In genomic region chr17:73803521-73804184, GRCm38 (mm10) we compare ENCODE assay signal across 9 mouse cellular contexts. TPM values are rescaled to one million over a fixed set of nuclear protein-coding genes. Genes with fewer than 3 reads are reported as not detected.
DNase-seq lines count a peak whose midpoint lies in the region; ATAC-seq and TF ChIP-seq lines count a peak whose summit lies in the region.
"Had no signal": no experiment of that assay in that cellular context is flagged by ENCODE, and none has a peak within 500 bp of the region (broad histone marks: within the 10 kb centered on the region; RNA-seq: fewer than 3 reads in every experiment).

Gene Ehd3 (plus strand): TSS chr17:73804134.

- TF ChIP-seq RAD21 in CH12.LX (IDR thresholded peaks at IDR 0.05; ENCODE audit: low read depth, low read length) = peak; percentile 31

- TF ChIP-seq EP300 in CH12.LX (IDR thresholded peaks at IDR 0.05; ENCODE audit: low read length) = no peak

- ATAC-seq in heart, embryonic 12.5 days (ENCODE audit: insufficient number of reproducible peaks, low FRiP score) = no peak
- no peak for ATAC-seq in neural tube, embryonic 15.5 days (ENCODE audit: low FRiP score)

- in situ Hi-C loops in CH12.LX (cut with MboI; ENCODE audit: low pct_ligation_motif_present, low pct_unique_long_range_greater_than_20kb, low sequenced_read_pairs) = no loop called here

- H3K27ac ChIP-seq in heart, embryonic 12.5 days (ENCODE audit: poor library complexity, severe bottlenecking) = 0 out of 2 replicates have a peak within 1 kb of the TSS, but pooled peaks have one; percentile 14
- no peak within 1 kb of the TSS for H3K27ac ChIP-seq in CH12.LX (ENCODE audit: insufficient read depth, low read depth)
- peak within 1 kb of the TSS; percentile 80 for H3K27ac ChIP-seq in forebrain, embryonic 10.5 days
- peak within 1 kb of the TSS; percentile 91 for H3K27ac ChIP-seq in neural tube, embryonic 15.5 days (replicated peaks)

- DNase-seq in heart, adult 9 months (ENCODE audit: low spot score in 2 of 2) = no peak
- no peak for DNase-seq in CH12.LX (ENCODE audit: extremely low read depth)
- no peak for DNase-seq in forebrain, embryonic 10.5 days (ENCODE audit: extremely low spot score, low spot score)
- DNase-seq in left cerebral cortex, postnatal 14 days (ENCODE audit: low spot score in 2 of 2) = no peak
- no peak for DNase-seq in urinary bladder, adult 18-20 months (ENCODE audit: low spot score in 2 of 2)
- DNase-seq in embryo, embryonic 10 days (ENCODE audit: low spot score) = no peak

- peak within 1 kb of the TSS; percentile 70 for H3K9ac ChIP-seq in heart, embryonic 12.5 days
- H3K9ac ChIP-seq in CH12.LX (ENCODE audit: insufficient read depth, low read depth) = peak within 1 kb of the TSS; percentile 18; the same call in 1 of the 2 replicates
- H3K9ac ChIP-seq in neural tube, embryonic 15.5 days (replicated peaks) = peak within 1 kb of the TSS; percentile 75

- dilution Hi-C loops in CH12.LX (cut with MboI; ENCODE audit: extremely low pct_ligation_motif_present, extremely low pct_unique_long_range_greater_than_20kb, low sequenced_read_pairs) = no loop called here

- H3K36me3 ChIP-seq in heart, embryonic 12.5 days = no peaks in the 10 kb centered on the region
- no peaks in the 10 kb centered on the region for H3K36me3 ChIP-seq in CH12.LX (replicated peaks in 1 of 2; ENCODE audit: control insufficient read depth in 1 of 2, insufficient read depth in 1 of 2, low read length in 1 of 2)
- H3K36me3 ChIP-seq in forebrain, embryonic 10.5 days (replicated peaks) = no peaks in the 10 kb centered on the region
- H3K36me3 ChIP-seq in neural tube, embryonic 15.5 days = no peaks in the 10 kb centered on the region

- no peaks in the 10 kb centered on the region; the same call in 1 of the 2 replicates for H3K27me3 ChIP-seq in heart, embryonic 12.5 days (replicated peaks)
- peaks cover 6% of the 10 kb centered on the region for H3K27me3 ChIP-seq in CH12.LX (replicated peaks)
- H3K27me3 ChIP-seq in forebrain, embryonic 10.5 days (ENCODE audit: poor library complexity, severe bottlenecking) = no peaks in the 10 kb centered on the region; the same call in 1 of the 2 replicates
- no peaks in the 10 kb centered on the region for H3K27me3 ChIP-seq in neural tube, embryonic 15.5 days (replicated peaks)
- H3K27me3 ChIP-seq: Patski had no signal

- H3K79me2 ChIP-seq in CH12.LX (replicated peaks; ENCODE audit: control insufficient read depth, extremely low read depth, insufficient read depth, poor library complexity, severe bottlenecking) = no peaks in the 10 kb centered on the region

- 79% methylated on average over 5 of the region's 5 CpGs for WGBS in heart, embryonic 12.5 days
- WGBS in forebrain, embryonic 10.5 days = 86% methylated on average over 5 of the region's 5 CpGs
- WGBS in neural tube, embryonic 15.5 days = 89% methylated on average over 5 of the region's 5 CpGs

- peak within 1 kb of the TSS; percentile 88 for H3K4me2 ChIP-seq in heart, embryonic 12.5 days
- peak within 1 kb of the TSS; percentile 58 for H3K4me2 ChIP-seq in CH12.LX (ENCODE audit: insufficient read depth, low read depth, poor library complexity, severe bottlenecking)
- peak within 1 kb of the TSS; percentile 65 for H3K4me2 ChIP-seq in neural tube, embryonic 15.5 days

- TF ChIP-seq CTCF in CH12.LX (conservative IDR thresholded peaks at IDR 0.05 in 1 of 2, IDR thresholded peaks at IDR 0.05 in 1 of 2; ENCODE audit: low read depth in 2 of 2, low read length in 2 of 2) = peak in 1 of 2 experiments; percentile 45; a peak in 2 of 4 replicates

- peak within 1 kb of the TSS; percentile 67 for H3K4me3 ChIP-seq in heart, embryonic 12.5 days
- peak within 1 kb of the TSS; percentile 63 to 71 (median 66) for H3K4me3 ChIP-seq in CH12.LX (replicated peaks in 1 of 3; ENCODE audit: low read depth in 2 of 3, low read length in 2 of 3, poor library complexity in 1 of 3)
- peak within 1 kb of the TSS; percentile 70 for H3K4me3 ChIP-seq in forebrain, embryonic 10.5 days
- H3K4me3 ChIP-seq in neural tube, embryonic 15.5 days (replicated peaks) = peak within 1 kb of the TSS; percentile 71

- peaks cover 6% of the 10 kb centered on the region; the same call in 1 of the 2 replicates for H3K4me1 ChIP-seq in heart, embryonic 12.5 days (replicated peaks)
- H3K4me1 ChIP-seq in CH12.LX (ENCODE audit: control insufficient read depth in 1 of 2, insufficient read depth in 2 of 2) = peaks cover 7 to 29% of the 10 kb centered on the region in 2 experiments
- peaks cover 12% of the 10 kb centered on the region; the same call in 1 of the 2 replicates for H3K4me1 ChIP-seq in forebrain, embryonic 10.5 days
- peaks cover 29% of the 10 kb centered on the region for H3K4me1 ChIP-seq in neural tube, embryonic 15.5 days

- intact Hi-C loops in left cerebral cortex, postnatal 14 days (cut with DNase I) = loop anchor here (1.0 to 2.0 kb wide), 2 partner anchors 79 to 501 kb away; no protein-coding TSS in a partner anchor

- no peak for TF ChIP-seq POLR2A in CH12.LX (IDR thresholded peaks at IDR 0.05; ENCODE audit: low read depth, low read length)

- no peaks in the 10 kb centered on the region for H3K9me3 ChIP-seq in heart, embryonic 12.5 days (replicated peaks)
- H3K9me3 ChIP-seq in CH12.LX (replicated peaks; ENCODE audit: low read length) = no peaks in the 10 kb centered on the region
- H3K9me3 ChIP-seq in forebrain, embryonic 10.5 days = no peaks in the 10 kb centered on the region
- no peaks in the 10 kb centered on the region for H3K9me3 ChIP-seq in neural tube, embryonic 15.5 days (replicated peaks)

TF ChIP-seq in CH12.LX, 34 proteins besides CTCF, POLR2A, EP300 and RAD21:
- no peak for TF ChIP-seq MAZ (IDR thresholded peaks at IDR 0.05; ENCODE audit: low read depth, low read length)
- peak; percentile 36; the same call in 1 of the 2 replicates for TF ChIP-seq SMC3 (IDR thresholded peaks at IDR 0.05; ENCODE audit: low read depth, low read length)

RNA-seq across cellular contexts. Expression of gene Ehd3, which starts in this region (rescaled TPM):
- polyA plus RNA-seq in heart, embryonic 12.5 days (2016; fragmentation: Nextera tagmentation; extraction: Ambion mirVana) = 2.6 and 4.5 TPM in 2 replicates
- total RNA-seq in CH12.LX (2012; rRNA removed) (11.0 and 12.2 TPM in 2 replicates), CH12.LX (2014; rRNA removed) (26.5 and 26.8 TPM in 2 replicates)
- polyA plus RNA-seq in CH12.LX (2012; ENCODE audit: insufficient read length, low read depth) = 35.9 and 37.0 TPM in 2 replicates
- 9.9 and 10.9 TPM in 2 replicates for polyA plus RNA-seq in forebrain, embryonic 10.5 days (2016; fragmentation: Nextera tagmentation; extraction: Ambion mirVana)
- 10 to 100 TPM; 78.2 to 80.3 TPM for total RNA-seq in left cerebral cortex, postnatal 14 days (2021)
- polyA plus RNA-seq in neural tube, embryonic 15.5 days (2015; fragmentation: Nextera tagmentation; extraction: Ambion mirVana) = 24.4 and 24.5 TPM in 2 replicates

Comparison
In these comparisons a context has a peak if more than half of its experiments do, and no peak if none do; other contexts are left out.
1. H3K9ac ChIP-seq: peak in every context shown above with its lines; median percentile 75 in neural tube, embryonic 15.5 days; 70 in heart, embryonic 12.5 days; 18 in CH12.LX.